Mouse (Mus musculus): Measurements from ENCODE around the gene Fam89a.

GRCm38 (mm10) chr8:124732828-124733227 lies 18.8 kb downstream of the Fam89a start:
- TF ChIP-seq POLR2A (IDR thresholded peaks at IDR 0.05; ENCODE audit: extremely low read depth, insufficient read depth, low read length) (no peak), CTCF (IDR thresholded peaks at IDR 0.05; ENCODE audit: low read depth, low read length) (no peak)

All from liver, adult 2 months (tissue).